In the genomic region with DNA sequence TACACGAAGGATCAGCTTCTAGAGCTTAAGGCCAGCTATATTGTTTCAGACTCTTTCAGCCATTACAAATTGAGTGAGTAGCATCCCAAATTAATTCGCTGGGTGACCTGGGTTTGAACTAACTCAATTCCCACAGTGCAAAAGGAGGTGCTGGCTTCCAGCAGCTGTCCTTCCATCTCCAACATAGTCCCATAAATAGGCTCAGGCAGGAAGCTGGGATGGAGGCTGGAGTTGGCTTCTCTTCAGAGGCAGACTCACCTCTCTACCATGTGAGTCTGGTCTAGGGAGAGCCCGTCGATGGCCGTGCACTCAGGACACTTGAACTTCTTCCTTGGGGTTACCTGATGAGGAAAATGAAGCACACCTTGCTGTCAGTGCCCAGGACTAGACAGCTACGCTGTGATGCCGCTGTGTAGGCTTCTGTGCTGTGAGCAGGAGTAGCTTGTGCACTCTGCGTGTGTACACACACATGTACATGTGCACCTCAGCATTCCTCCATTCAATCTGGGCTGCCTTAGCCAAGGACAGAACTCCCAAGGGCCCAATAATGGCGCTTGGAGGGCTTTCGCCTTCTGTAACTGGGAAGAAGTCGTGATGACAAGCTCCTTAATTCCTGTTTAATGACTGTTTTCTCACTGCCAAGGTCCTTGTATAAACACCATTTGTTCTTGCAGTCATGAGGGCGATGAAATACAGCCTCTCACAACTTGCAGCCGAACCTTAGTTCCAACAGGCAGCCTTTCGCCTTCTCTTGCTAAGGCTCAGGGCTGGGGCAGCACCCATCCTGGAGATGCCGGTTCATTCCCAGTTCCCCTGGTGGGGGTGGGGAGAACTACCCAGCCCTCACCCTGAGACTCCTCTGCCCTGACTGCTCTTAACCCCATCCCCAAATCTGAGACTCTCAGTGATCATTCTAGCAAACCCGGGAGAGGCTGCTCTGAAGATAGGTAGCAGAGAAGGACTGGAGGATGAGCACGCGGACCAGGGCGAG, we compare ENCODE assay signal across 19 mouse cellular contexts.
DNase-seq lines count a peak whose midpoint lies in the region; ATAC-seq and TF ChIP-seq lines count a peak whose summit lies in the region.
"Had no signal": no experiment of that assay in that cellular context is flagged by ENCODE, and none has a peak within 500 bp of the region (broad histone marks: within the 10 kb centered on the region; RNA-seq: fewer than 3 reads in every experiment).

No protein-coding gene starts in this region.

- peak; percentile 32 for DNase-seq in kidney, adult 2 months
- DNase-seq in kidney, adult 18-20 months: no peak
- no peak for DNase-seq in embryonic facial prominence, embryonic 10.5 days (ENCODE audit: low spot score)
- no peak for DNase-seq in right cerebral cortex, adult 2 months (ENCODE audit: low spot score in 2 of 2)
- DNase-seq: adrenal gland, postnatal 25 days; cerebellum, postnatal 14 days; heart, adult 2 months; heart, postnatal 10 days; lung, postnatal 10 days; thymus, postnatal 36 days had no signal

- H3K4me1 ChIP-seq in kidney, adult 2 months (ENCODE audit: control insufficient read depth, insufficient read depth, low read length): no peaks in the 10 kb centered on the region
- peaks cover 31% of the 10 kb centered on the region for H3K4me1 ChIP-seq in embryonic facial prominence, embryonic 10.5 days
- H3K4me1 ChIP-seq in kidney, embryonic 16.5 days (ENCODE audit: insufficient read depth, low read length): peaks cover 9% of the 10 kb centered on the region; the same call in 1 of the 2 replicates
- peaks cover 13% of the 10 kb centered on the region for H3K4me1 ChIP-seq in neural tube, embryonic 15.5 days
- H3K4me1 ChIP-seq: embryonic facial prominence, embryonic 13.5 days; forebrain, embryonic 12.5 days; hindbrain, embryonic 15.5 days; liver, embryonic 15.5 days had no signal

- TF ChIP-seq POLR2A in kidney, adult 2 months (IDR thresholded peaks at IDR 0.05; ENCODE audit: low read depth, low read length): no peak

- H3K27me3 ChIP-seq in kidney, adult 2 months (replicated peaks; ENCODE audit: control insufficient read depth, insufficient read depth, low read length): no peaks in the 10 kb centered on the region
- H3K27me3 ChIP-seq in embryonic facial prominence, embryonic 10.5 days (replicated peaks; ENCODE audit: low read depth, poor library complexity, severe bottlenecking): no peaks in the 10 kb centered on the region
- no peaks in the 10 kb centered on the region for H3K27me3 ChIP-seq in kidney, embryonic 16.5 days (ENCODE audit: insufficient read depth, low read length)
- no peaks in the 10 kb centered on the region for H3K27me3 ChIP-seq in neural tube, embryonic 15.5 days (replicated peaks)
- H3K27me3 ChIP-seq: embryonic facial prominence, embryonic 13.5 days; forebrain, embryonic 12.5 days; hindbrain, embryonic 15.5 days; liver, embryonic 15.5 days had no signal

- no peak overlapping the region for H3K4me2 ChIP-seq in kidney, embryonic 16.5 days (replicated peaks; ENCODE audit: low read depth, low read length)
- no peak overlapping the region for H3K4me2 ChIP-seq in neural tube, embryonic 15.5 days
- H3K4me2 ChIP-seq: embryonic facial prominence, embryonic 13.5 days; forebrain, embryonic 12.5 days; hindbrain, embryonic 15.5 days; liver, embryonic 15.5 days had no signal

- no peaks in the 10 kb centered on the region for H3K36me3 ChIP-seq in kidney, adult 2 months (ENCODE audit: control insufficient read depth, insufficient read depth, low read length)
- peaks cover 33% of the 10 kb centered on the region for H3K36me3 ChIP-seq in embryonic facial prominence, embryonic 10.5 days (replicated peaks)
- no peaks in the 10 kb centered on the region for H3K36me3 ChIP-seq in kidney, embryonic 16.5 days (ENCODE audit: insufficient read depth, low read length)
- H3K36me3 ChIP-seq in neural tube, embryonic 15.5 days: peaks cover 13% of the 10 kb centered on the region

- no peak for TF ChIP-seq CTCF in kidney, adult 2 months (conservative IDR thresholded peaks at IDR 0.05; ENCODE audit: insufficient read depth, insufficient read length, low read depth, low read length)

- peak; percentile 44; the same call in 1 of the 2 replicates for ATAC-seq in kidney, embryonic 16.5 days (ENCODE audit: low FRiP score, low TSS enrichment)
- ATAC-seq in neural tube, embryonic 15.5 days (ENCODE audit: low FRiP score): peak; percentile 21; the same call in 1 of the 2 replicates
- ATAC-seq in erythroid progenitor cell, adult 5-6 weeks (replicated peaks; ENCODE audit: low FRiP score, poor library complexity, severe bottlenecking): no peak
- ATAC-seq: intestine, postnatal 0 days had no signal

- H3K9ac ChIP-seq in kidney, embryonic 16.5 days (replicated peaks; ENCODE audit: low read length): no peak overlapping the region
- no peak overlapping the region for H3K9ac ChIP-seq in neural tube, embryonic 15.5 days (replicated peaks)
- H3K9ac ChIP-seq: embryonic facial prominence, embryonic 13.5 days; forebrain, embryonic 12.5 days; hindbrain, embryonic 15.5 days; liver, embryonic 15.5 days had no signal

- H3K27ac ChIP-seq in kidney, adult 2 months (ENCODE audit: insufficient read depth, low read depth, low read length): no peak overlapping the region
- H3K27ac ChIP-seq in embryonic facial prominence, embryonic 10.5 days (replicated peaks): 0 out of 2 replicates have a peak overlapping the region, but pooled peaks have one; percentile 25
- no peak overlapping the region for H3K27ac ChIP-seq in kidney, embryonic 16.5 days (ENCODE audit: low read length)
- H3K27ac ChIP-seq in neural tube, embryonic 15.5 days (replicated peaks): no peak overlapping the region; the same call in 1 of the 2 replicates
- H3K27ac ChIP-seq: embryonic facial prominence, embryonic 13.5 days; forebrain, embryonic 12.5 days; heart, adult 2 months; hindbrain, embryonic 15.5 days; liver, embryonic 15.5 days had no signal

- H3K4me3 ChIP-seq in kidney, adult 2 months (ENCODE audit: insufficient read depth, low read depth, low read length): no peak overlapping the region
- H3K4me3 ChIP-seq in embryonic facial prominence, embryonic 10.5 days: no peak overlapping the region
- H3K4me3 ChIP-seq in kidney, embryonic 16.5 days (ENCODE audit: low read length): no peak overlapping the region
- no peak overlapping the region for H3K4me3 ChIP-seq in neural tube, embryonic 15.5 days (replicated peaks)
- H3K4me3 ChIP-seq: embryonic facial prominence, embryonic 13.5 days; forebrain, embryonic 12.5 days; heart, adult 2 months; hindbrain, embryonic 15.5 days; liver, embryonic 15.5 days had no signal

- WGBS in kidney, adult 2 months: 70% methylated on average over 19 of the region's 19 CpGs
- WGBS in embryonic facial prominence, embryonic 10.5 days: 89% methylated on average over 19 of the region's 19 CpGs
- 46% methylated on average over 19 of the region's 19 CpGs for WGBS in kidney, embryonic 16.5 days
- WGBS in neural tube, embryonic 15.5 days: 74% methylated on average over 19 of the region's 19 CpGs

- no peaks in the 10 kb centered on the region for H3K9me3 ChIP-seq in embryonic facial prominence, embryonic 10.5 days
- H3K9me3 ChIP-seq in kidney, embryonic 16.5 days (ENCODE audit: low read length): no peaks in the 10 kb centered on the region
- no peaks in the 10 kb centered on the region for H3K9me3 ChIP-seq in neural tube, embryonic 15.5 days (replicated peaks)
- H3K9me3 ChIP-seq: embryonic facial prominence, embryonic 13.5 days; forebrain, embryonic 12.5 days; G1E; hindbrain, embryonic 15.5 days; liver, embryonic 15.5 days had no signal
